Mouse (Mus musculus): ENCODE results near the gene Exog. TPM values are rescaled to one million over a fixed set of nuclear protein-coding genes. Genes with fewer than 3 reads are reported as not detected.

Gene Exog
- total RNA-seq, 2 experiments from 2014 or later, result 2.1 to 5.9 TPM

DNA sequence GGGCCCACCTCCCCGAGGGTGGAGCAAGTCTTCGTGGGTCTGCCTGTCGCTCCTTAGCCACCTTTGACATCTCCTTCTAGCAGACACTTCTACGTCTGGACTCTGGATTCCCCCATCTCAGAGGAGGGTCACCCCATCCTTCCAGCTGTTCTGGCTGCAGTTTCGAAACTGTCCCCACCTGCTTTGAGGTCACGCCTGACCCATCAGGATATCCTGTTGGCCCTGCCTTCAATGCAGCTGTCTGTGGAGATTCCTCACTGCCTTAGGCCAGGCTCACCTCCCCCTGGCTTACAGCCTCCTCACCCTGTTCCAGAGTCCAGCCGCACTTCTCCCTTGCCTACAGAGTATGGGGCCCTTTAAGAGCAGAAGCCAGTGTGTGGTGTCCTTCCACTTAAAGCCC, 54.1 kb downstream of the Exog start:
- no peak for ATAC-seq (ENCODE audit: poor library complexity, severe bottlenecking)

GRCm38 (mm10) chr9:119503613-119504012, 58.9 kb downstream of the Exog start:
- no peak for ATAC-seq (ENCODE audit: poor library complexity, severe bottlenecking)

GRCm38 (mm10) chr9:119504981-119505658, 60.4 kb downstream of the Exog start:
- ATAC-seq (ENCODE audit: poor library complexity, severe bottlenecking), result no peak

GRCm38 (mm10) chr9:119510902-119511301, 66.2 kb downstream of the Exog start:
- ATAC-seq (ENCODE audit: poor library complexity, severe bottlenecking), result no peak

GRCm38 (mm10) chr9:119512993-119513392, 68.2 kb downstream of the Exog start:
- ATAC-seq (ENCODE audit: poor library complexity, severe bottlenecking), result no peak

DNA sequence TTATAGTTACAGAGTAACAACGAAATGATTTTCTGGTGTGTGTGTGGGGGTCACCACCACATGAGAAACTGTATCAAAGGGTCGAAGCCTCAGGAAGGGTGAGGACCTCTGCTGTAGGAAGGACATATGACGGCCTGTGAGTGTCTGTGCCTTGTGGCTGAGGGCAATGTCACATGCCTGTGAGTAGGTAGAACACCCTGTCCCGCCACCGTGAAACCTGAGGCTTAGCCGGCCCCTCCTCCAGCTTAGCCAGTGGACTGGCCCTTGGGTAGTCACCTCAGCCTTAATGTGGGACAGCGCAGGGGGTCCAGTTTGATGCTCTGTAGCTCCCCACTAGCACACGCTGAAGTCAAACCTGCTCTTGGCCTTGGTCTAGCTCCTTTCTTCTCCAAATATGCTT, 69.1 kb downstream of the Exog start:
- no peak for ATAC-seq (ENCODE audit: poor library complexity, severe bottlenecking)

DNA sequence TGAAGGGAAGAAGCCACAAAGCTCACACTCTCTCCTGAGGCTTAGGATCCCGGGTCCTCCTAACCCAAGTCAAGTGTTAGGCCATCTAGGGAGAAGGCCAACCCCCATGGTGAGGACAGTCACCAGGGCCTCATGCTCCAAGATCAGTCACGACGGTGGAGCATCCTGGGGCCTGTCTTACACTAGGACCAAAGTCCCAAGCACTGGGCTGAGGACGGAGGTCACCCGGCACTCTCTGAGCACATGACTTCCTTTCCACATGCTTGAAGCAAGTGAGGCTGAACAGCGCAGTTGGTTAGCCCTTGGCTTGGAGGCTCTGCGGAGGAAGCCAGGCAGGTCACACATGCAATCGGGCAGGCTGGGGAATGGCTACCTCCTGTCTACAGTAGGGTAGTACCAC, 70.2 kb downstream of the Exog start:
- ATAC-seq (ENCODE audit: poor library complexity, severe bottlenecking), result no peak

Other genes with a start within 250 kb of the Exog start
- gene Slc22a13, start 235.8 kb upstream of the Exog start, total RNA-seq (2015), result not detected in 2 replicates
- not detected in 2 replicates for gene Slc22a13, start 235.8 kb upstream of the Exog start, total RNA-seq (2017)
- gene Oxsr1, start 122.5 kb upstream of the Exog start, total RNA-seq (2015), result 14.3 and 16.8 TPM in 2 replicates
- 35.1 and 36.9 TPM in 2 replicates for gene Oxsr1, start 122.5 kb upstream of the Exog start, total RNA-seq (2017)
- 31.9 and 37.2 TPM in 2 replicates for gene Acaa1a, start 105.3 kb upstream of the Exog start, total RNA-seq (2015)
- gene Acaa1a, start 105.3 kb upstream of the Exog start, total RNA-seq (2017), result 27.4 and 32.5 TPM in 2 replicates
- gene Myd88, start 103.5 kb upstream of the Exog start, total RNA-seq (2015), result 91.9 and 92.2 TPM in 2 replicates
- gene Myd88, start 103.5 kb upstream of the Exog start, total RNA-seq (2017), result 61.1 and 62.7 TPM in 2 replicates
- gene Xylb, start 87.6 kb upstream of the Exog start, total RNA-seq (2015), result 0.60 and 1.7 TPM in 2 replicates
- 0.89 and 1.9 TPM in 2 replicates for gene Xylb, start 87.6 kb upstream of the Exog start, total RNA-seq (2017)
- gene Slc22a14, start 79.4 kb upstream of the Exog start, total RNA-seq (2015), result not detected in 2 replicates
- gene Slc22a14, start 79.4 kb upstream of the Exog start, total RNA-seq (2017), result not detected in 2 replicates
- 1.1 and 1.7 TPM in 2 replicates for gene Acvr2b, start 42.8 kb upstream of the Exog start, total RNA-seq (2015)
- gene Acvr2b, start 42.8 kb upstream of the Exog start, total RNA-seq (2017), result 0.37 and 0.57 TPM in 2 replicates
- gene Scn5a, start 134.1 kb downstream of the Exog start, total RNA-seq (2015), result not detected in 2 replicates
- gene Scn5a, start 134.1 kb downstream of the Exog start, total RNA-seq (2017), result not detected in 2 replicates

Data from megakaryocyte, adult 5-6 weeks (primary cell).